Mouse (Mus musculus): ENCODE results near the gene Pde6h. TPM values are rescaled to one million over a fixed set of nuclear protein-coding genes. Genes with fewer than 3 reads are reported as not detected.

Pde6h gene
- polyA plus RNA-seq, 1 experiment from 2014 or later, result not detected

DNA sequence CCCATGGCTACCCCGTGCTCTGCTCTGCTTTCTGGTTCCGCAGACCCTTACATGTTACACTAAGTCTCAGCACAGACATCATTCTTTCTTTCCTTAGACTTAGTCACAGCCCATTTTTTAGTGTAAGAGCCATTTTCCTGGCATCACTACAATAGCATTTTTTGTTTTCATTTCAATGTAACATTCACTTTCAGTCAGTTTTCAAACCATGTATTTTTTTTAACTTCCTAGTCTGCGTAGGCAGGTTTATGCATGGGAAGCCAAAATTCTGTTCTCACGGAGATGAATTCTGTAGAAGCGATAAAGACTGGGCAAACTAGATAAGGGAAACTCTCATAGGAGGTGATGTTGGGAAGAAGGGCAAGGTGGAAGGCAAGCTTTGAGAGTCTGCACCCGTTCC, 34.1 kb upstream of the Pde6h start:
- WGBS, result 93% methylated on average over 6 of the region's 6 CpGs
- Histone ChIP-seq H3K9ac (ENCODE audit: low read length) (no peak overlapping the region), H3K36me3 (ENCODE audit: control insufficient read depth, insufficient read depth, low read length) (no peaks in the 10 kb centered on the region), H3K27me3 (ENCODE audit: control insufficient read depth, insufficient read depth, low read length) (no peaks in the 10 kb centered on the region), H3K27ac (ENCODE audit: low read depth, low read length) (no peak overlapping the region), H3K4me2 (ENCODE audit: low read depth, low read length, severe bottlenecking) (no peak overlapping the region), H3K9me3 (ENCODE audit: control insufficient read depth, low read length) (no peaks in the 10 kb centered on the region), H3K4me3 (ENCODE audit: low read depth, low read length) (no peak overlapping the region), H3K4me1 (replicated peaks; ENCODE audit: control insufficient read depth, insufficient read depth, low read length) (no peaks in the 10 kb centered on the region)
- ATAC-seq (replicated peaks; ENCODE audit: low FRiP score) (no peak), DNase-seq (ENCODE audit: low spot score) (no peak)

DNA sequence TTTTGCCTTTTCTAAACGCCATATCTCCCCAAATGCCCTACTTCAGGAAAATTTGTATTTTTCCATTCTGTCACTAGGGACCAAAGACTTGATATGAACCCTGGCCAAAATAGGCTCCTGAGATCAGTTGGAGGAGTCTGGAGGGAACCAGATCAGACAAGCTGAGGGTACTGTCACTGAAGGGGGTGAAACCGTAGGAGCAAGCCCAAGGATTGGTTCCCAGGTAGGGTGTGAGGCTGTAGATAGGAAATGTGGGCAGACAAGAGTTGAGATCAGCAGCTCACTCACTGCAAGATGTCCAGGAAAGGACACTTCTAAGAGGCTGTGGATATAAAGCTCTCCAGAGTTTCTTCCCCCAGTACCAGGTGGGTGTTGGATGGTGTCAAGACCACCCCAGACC, 31.6 kb upstream of the Pde6h start:
- WGBS, result 83% methylated on average over 2 of the region's 2 CpGs

GRCm38 (mm10) chr6:136894532-136895339, 28.9 kb upstream of the Pde6h start:
- no peak overlapping the region for H3K4me2 ChIP-seq (ENCODE audit: low read depth, low read length, severe bottlenecking)
- no peak overlapping the region for H3K27ac ChIP-seq (ENCODE audit: low read depth, low read length)
- no peak overlapping the region for H3K9ac ChIP-seq (ENCODE audit: low read length)
- H3K36me3 ChIP-seq (ENCODE audit: control insufficient read depth, insufficient read depth, low read length), result no peaks in the 10 kb centered on the region
- no peaks in the 10 kb centered on the region for H3K4me1 ChIP-seq (replicated peaks; ENCODE audit: control insufficient read depth, insufficient read depth, low read length)
- no peak overlapping the region for H3K4me3 ChIP-seq (ENCODE audit: low read depth, low read length)
- H3K9me3 ChIP-seq (ENCODE audit: control insufficient read depth, low read length), result no peaks in the 10 kb centered on the region
- ATAC-seq (replicated peaks; ENCODE audit: low FRiP score), result no peak
- WGBS, result 71% methylated on average over 15 of the region's 15 CpGs
- DNase-seq (ENCODE audit: low spot score), result no peak
- H3K27me3 ChIP-seq (ENCODE audit: control insufficient read depth, insufficient read depth, low read length), result no peaks in the 10 kb centered on the region

More for the DNA sequence above, 31.6 kb upstream of the Pde6h start:
- Histone ChIP-seq H3K27me3 (ENCODE audit: control insufficient read depth, insufficient read depth, low read length) (no peaks in the 10 kb centered on the region), H3K4me1 (replicated peaks; ENCODE audit: control insufficient read depth, insufficient read depth, low read length) (no peaks in the 10 kb centered on the region), H3K36me3 (ENCODE audit: control insufficient read depth, insufficient read depth, low read length) (no peaks in the 10 kb centered on the region), H3K4me2 (ENCODE audit: low read depth, low read length, severe bottlenecking) (no peak overlapping the region), H3K27ac (ENCODE audit: low read depth, low read length) (no peak overlapping the region), H3K9ac (ENCODE audit: low read length) (no peak overlapping the region), H3K9me3 (ENCODE audit: control insufficient read depth, low read length) (no peaks in the 10 kb centered on the region), H3K4me3 (ENCODE audit: low read depth, low read length) (no peak overlapping the region)
- DNase-seq (ENCODE audit: low spot score) (no peak), ATAC-seq (replicated peaks; ENCODE audit: low FRiP score) (no peak)

- no peaks in the 10 kb centered on the region for H3K9me3 ChIP-seq (ENCODE audit: control insufficient read depth, low read length)
Measured at GRCm38 (mm10) chr6:136897789-136898188, 25.8 kb upstream of the Pde6h start.

DNA sequence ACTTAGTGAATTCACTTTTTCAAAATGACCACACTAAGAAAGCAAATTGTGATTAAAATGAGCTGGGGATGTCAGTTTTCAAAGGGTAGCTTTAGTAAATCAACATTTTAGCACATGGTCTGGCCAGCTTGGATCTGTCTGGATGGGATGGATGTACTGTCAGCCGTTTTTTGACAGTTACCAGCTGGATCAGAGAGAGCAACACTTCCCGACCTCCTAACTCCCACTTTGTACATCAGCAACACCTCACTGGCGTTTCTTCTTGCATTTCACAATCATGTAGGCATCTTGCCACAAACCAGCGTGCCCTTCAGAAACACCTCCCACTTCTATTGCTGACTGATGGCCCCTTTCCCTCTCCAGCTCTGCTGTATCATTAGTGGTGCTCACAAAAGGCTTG, 25.4 kb upstream of the Pde6h start:
- Histone ChIP-seq H3K9ac (ENCODE audit: low read length) (no peak overlapping the region), H3K9me3 (ENCODE audit: control insufficient read depth, low read length) (no peaks in the 10 kb centered on the region), H3K36me3 (ENCODE audit: control insufficient read depth, insufficient read depth, low read length) (no peaks in the 10 kb centered on the region), H3K27ac (ENCODE audit: low read depth, low read length) (no peak overlapping the region), H3K4me2 (ENCODE audit: low read depth, low read length, severe bottlenecking) (no peak overlapping the region), H3K27me3 (ENCODE audit: control insufficient read depth, insufficient read depth, low read length) (no peaks in the 10 kb centered on the region), H3K4me3 (ENCODE audit: low read depth, low read length) (no peak overlapping the region), H3K4me1 (replicated peaks; ENCODE audit: control insufficient read depth, insufficient read depth, low read length) (no peaks in the 10 kb centered on the region)
- ATAC-seq (replicated peaks; ENCODE audit: low FRiP score), result no peak
- 79% methylated on average over 4 of the region's 4 CpGs for WGBS
- DNase-seq (ENCODE audit: low spot score), result no peak

More at GRCm38 (mm10) chr6:136897789-136898188, 25.8 kb upstream of the Pde6h start:
- WGBS, result 85% methylated on average over 4 of the region's 4 CpGs
- DNase-seq (ENCODE audit: low spot score) (no peak), ATAC-seq (replicated peaks; ENCODE audit: low FRiP score) (no peak)
- Histone ChIP-seq H3K27ac (ENCODE audit: low read depth, low read length) (no peak overlapping the region), H3K4me3 (ENCODE audit: low read depth, low read length) (no peak overlapping the region), H3K4me1 (replicated peaks; ENCODE audit: control insufficient read depth, insufficient read depth, low read length) (no peaks in the 10 kb centered on the region), H3K27me3 (ENCODE audit: control insufficient read depth, insufficient read depth, low read length) (no peaks in the 10 kb centered on the region), H3K9ac (ENCODE audit: low read length) (no peak overlapping the region), H3K4me2 (ENCODE audit: low read depth, low read length, severe bottlenecking) (no peak overlapping the region), H3K36me3 (ENCODE audit: control insufficient read depth, insufficient read depth, low read length) (no peaks in the 10 kb centered on the region)

GRCm38 (mm10) chr6:136898954-136899353, 24.7 kb upstream of the Pde6h start:
- H3K36me3 ChIP-seq (ENCODE audit: control insufficient read depth, insufficient read depth, low read length), result no peaks in the 10 kb centered on the region
- no peak overlapping the region for H3K27ac ChIP-seq (ENCODE audit: low read depth, low read length)
- H3K4me1 ChIP-seq (replicated peaks; ENCODE audit: control insufficient read depth, insufficient read depth, low read length), result no peaks in the 10 kb centered on the region
- 85% methylated on average over 2 of the region's 2 CpGs for WGBS
- no peak for ATAC-seq (replicated peaks; ENCODE audit: low FRiP score)
- no peaks in the 10 kb centered on the region for H3K9me3 ChIP-seq (ENCODE audit: control insufficient read depth, low read length)
- H3K9ac ChIP-seq (ENCODE audit: low read length), result no peak overlapping the region
- H3K4me2 ChIP-seq (ENCODE audit: low read depth, low read length, severe bottlenecking), result no peak overlapping the region
- H3K4me3 ChIP-seq (ENCODE audit: low read depth, low read length), result no peak overlapping the region
- H3K27me3 ChIP-seq (ENCODE audit: control insufficient read depth, insufficient read depth, low read length), result no peaks in the 10 kb centered on the region
- no peak for DNase-seq (ENCODE audit: low spot score)

GRCm38 (mm10) chr6:136900369-136901009, 23.1 kb upstream of the Pde6h start:
- 85% methylated on average over 4 of the region's 4 CpGs for WGBS
- no peaks in the 10 kb centered on the region for H3K4me1 ChIP-seq (replicated peaks; ENCODE audit: control insufficient read depth, insufficient read depth, low read length)
- no peaks in the 10 kb centered on the region for H3K27me3 ChIP-seq (ENCODE audit: control insufficient read depth, insufficient read depth, low read length)
- H3K4me2 ChIP-seq (ENCODE audit: low read depth, low read length, severe bottlenecking), result no peak overlapping the region
- no peak overlapping the region for H3K9ac ChIP-seq (ENCODE audit: low read length)
- ATAC-seq (replicated peaks; ENCODE audit: low FRiP score) (no peak), DNase-seq (ENCODE audit: low spot score) (peak; percentile 3)
- H3K4me3 ChIP-seq (ENCODE audit: low read depth, low read length), result no peak overlapping the region
- H3K36me3 ChIP-seq (ENCODE audit: control insufficient read depth, insufficient read depth, low read length), result no peaks in the 10 kb centered on the region
- no peaks in the 10 kb centered on the region for H3K9me3 ChIP-seq (ENCODE audit: control insufficient read depth, low read length)
- no peak overlapping the region for H3K27ac ChIP-seq (ENCODE audit: low read depth, low read length)

- ATAC-seq (replicated peaks; ENCODE audit: low FRiP score) (no peak), DNase-seq (ENCODE audit: low spot score) (peak; percentile 13)
- Histone ChIP-seq H3K27ac (ENCODE audit: low read depth, low read length) (no peak overlapping the region), H3K4me2 (ENCODE audit: low read depth, low read length, severe bottlenecking) (no peak overlapping the region), H3K4me1 (replicated peaks; ENCODE audit: control insufficient read depth, insufficient read depth, low read length) (no peaks in the 10 kb centered on the region), H3K27me3 (ENCODE audit: control insufficient read depth, insufficient read depth, low read length) (no peaks in the 10 kb centered on the region), H3K36me3 (ENCODE audit: control insufficient read depth, insufficient read depth, low read length) (no peaks in the 10 kb centered on the region), H3K9me3 (ENCODE audit: control insufficient read depth, low read length) (no peaks in the 10 kb centered on the region), H3K9ac (ENCODE audit: low read length) (no peak overlapping the region), H3K4me3 (ENCODE audit: low read depth, low read length) (no peak overlapping the region)
- WGBS, result 87% methylated on average over 2 of the region's 2 CpGs
Measured at GRCm38 (mm10) chr6:136901010-136901409, 22.6 kb upstream of the Pde6h start.

GRCm38 (mm10) chr6:136902527-136902926, 21.1 kb upstream of the Pde6h start:
- no peak overlapping the region for H3K27ac ChIP-seq (ENCODE audit: low read depth, low read length)
- H3K4me1 ChIP-seq (replicated peaks; ENCODE audit: control insufficient read depth, insufficient read depth, low read length), result no peaks in the 10 kb centered on the region
- H3K4me3 ChIP-seq (ENCODE audit: low read depth, low read length), result no peak overlapping the region
- no peaks in the 10 kb centered on the region for H3K36me3 ChIP-seq (ENCODE audit: control insufficient read depth, insufficient read depth, low read length)
- H3K27me3 ChIP-seq (ENCODE audit: control insufficient read depth, insufficient read depth, low read length), result no peaks in the 10 kb centered on the region
- no peaks in the 10 kb centered on the region for H3K9me3 ChIP-seq (ENCODE audit: control insufficient read depth, low read length)
- 90% methylated on average over 9 of the region's 9 CpGs for WGBS
- no peak overlapping the region for H3K4me2 ChIP-seq (ENCODE audit: low read depth, low read length, severe bottlenecking)
- ATAC-seq (replicated peaks; ENCODE audit: low FRiP score) (no peak), DNase-seq (ENCODE audit: low spot score) (no peak)
- no peak overlapping the region for H3K9ac ChIP-seq (ENCODE audit: low read length)
